Mouse (Mus musculus) embryonic fibroblast, embryonic 13.5 days (primary cell): ENCODE results near the gene Hoxc4.

Experiments
- CTCF ChIP-seq: IDR thresholded peaks from 2 replicates; pipeline ENCODE4 v1.5.1; 2011; ENCODE audit warnings: mild to moderate bottlenecking, control low read depth, low read length, moderate library complexity, borderline replicate concordance; ENCODE audit not compliant: insufficient read depth
- POLR2A ChIP-seq: IDR thresholded peaks from 2 replicates; pipeline ENCODE4 v1.6.1; 2011; ENCODE audit warnings: low read depth, mild to moderate bottlenecking, control low read depth, low read length, moderate library complexity

DNA sequence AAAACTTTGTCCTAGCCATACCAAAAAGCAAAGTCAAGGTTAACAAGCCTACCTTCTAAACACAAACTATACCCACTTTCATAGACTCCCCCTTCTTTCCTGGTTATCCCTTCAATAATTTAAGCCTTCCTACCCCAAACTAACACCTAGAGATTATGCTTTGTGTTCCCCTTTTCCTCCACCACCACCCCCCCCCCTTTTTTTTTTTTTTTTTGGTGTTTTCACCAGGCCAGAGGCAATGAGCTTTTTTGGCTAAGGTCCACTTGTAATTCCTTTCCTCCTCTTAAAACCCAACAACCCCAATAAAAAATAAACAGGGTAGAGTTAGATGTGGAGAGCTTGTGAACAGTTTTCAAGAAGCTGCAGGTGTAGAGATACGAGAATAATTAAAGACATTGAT lies 49.4 kb upstream of the Hoxc4 start:
- TF ChIP-seq CTCF (no peak), POLR2A (no peak)
